In the genomic region with DNA sequence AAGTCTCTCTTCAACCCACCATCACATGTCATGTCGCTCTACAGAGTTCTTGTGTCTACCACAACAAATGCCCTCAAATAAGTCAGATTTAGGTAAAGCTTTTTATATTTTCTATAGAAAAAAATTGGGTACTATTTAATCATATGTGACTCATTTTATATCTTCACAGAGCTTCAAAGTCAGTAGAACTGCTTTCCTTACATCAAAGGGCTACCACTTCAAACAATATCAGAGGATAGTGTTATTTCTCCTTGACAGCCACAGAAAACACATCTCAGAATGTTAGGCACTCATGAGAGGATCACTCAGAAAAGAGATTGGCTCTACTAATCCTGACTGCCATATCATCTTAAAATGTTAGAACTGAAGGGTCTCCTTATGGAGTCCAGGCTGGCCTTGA, we compare ENCODE assay signal across 19 mouse cellular contexts. TPM values are rescaled to one million over a fixed set of nuclear protein-coding genes. Genes with fewer than 3 reads are reported as not detected.
DNase-seq lines count a peak whose midpoint lies in the region; ATAC-seq and TF ChIP-seq lines count a peak whose summit lies in the region.
"Had no signal": no experiment of that assay in that cellular context is flagged by ENCODE, and none has a peak within 500 bp of the region (broad histone marks: within the 10 kb centered on the region; RNA-seq: fewer than 3 reads in every experiment).

No protein-coding gene starts in this region.

- WGBS in liver, embryonic 11.5 days, result 94% methylated on average over 1 of the region's 1 CpGs
- WGBS in intestine, embryonic 16.5 days, result 89% methylated on average over 1 of the region's 1 CpGs
- WGBS in liver, postnatal 0 days (ENCODE audit: insufficient replicate concordance), result 89% methylated on average over 1 of the region's 1 CpGs

- no peak overlapping the region for H3K4me3 ChIP-seq in liver, embryonic 11.5 days (ENCODE audit: low read depth, low read length)
- peak overlapping the region; percentile 40 for H3K4me3 ChIP-seq in embryonic fibroblast, embryonic 13.5 days (ENCODE audit: insufficient read depth, low read length)
- H3K4me3 ChIP-seq in intestine, embryonic 16.5 days (ENCODE audit: low read length), result no peak overlapping the region
- H3K4me3 ChIP-seq in liver, postnatal 0 days (ENCODE audit: low read depth, low read length), result no peak overlapping the region
- H3K4me3 ChIP-seq: neural tube, embryonic 12.5 days had no signal

- H3K27ac ChIP-seq in liver, embryonic 11.5 days (ENCODE audit: low read depth, low read length), result no peak overlapping the region
- H3K27ac ChIP-seq in embryonic fibroblast, embryonic 13.5 days (ENCODE audit: insufficient read depth, low read length), result no peak overlapping the region
- no peak overlapping the region for H3K27ac ChIP-seq in intestine, embryonic 16.5 days (ENCODE audit: low read length)
- no peak overlapping the region for H3K27ac ChIP-seq in liver, postnatal 0 days (ENCODE audit: low read depth)
- H3K27ac ChIP-seq: gastrocnemius, adult 2 months; hindbrain, embryonic 14.5 days; limb, embryonic 15.5 days; neural tube, embryonic 12.5 days had no signal

- H3K9ac ChIP-seq in liver, embryonic 11.5 days (ENCODE audit: low read depth, low read length), result no peak overlapping the region
- no peak overlapping the region for H3K9ac ChIP-seq in intestine, embryonic 16.5 days (ENCODE audit: low read depth, low read length)
- H3K9ac ChIP-seq in liver, postnatal 0 days (replicated peaks), result no peak overlapping the region
- H3K9ac ChIP-seq: heart, embryonic 12.5 days; hindbrain, embryonic 14.5 days; limb, embryonic 15.5 days; neural tube, embryonic 12.5 days had no signal

- H3K4me1 ChIP-seq in liver, embryonic 11.5 days (replicated peaks; ENCODE audit: control insufficient read depth, insufficient read depth, low read length), result no peaks in the 10 kb centered on the region; the same call in 1 of the 2 replicates
- H3K4me1 ChIP-seq in embryonic fibroblast, embryonic 13.5 days (ENCODE audit: control insufficient read depth, insufficient read depth, low read length), result peaks cover 4% of the 10 kb centered on the region; the same call in 1 of the 2 replicates
- H3K4me1 ChIP-seq in intestine, embryonic 16.5 days (ENCODE audit: control insufficient read depth, insufficient read depth, low read length), result peaks cover 5% of the 10 kb centered on the region; the same call in 1 of the 2 replicates
- H3K4me1 ChIP-seq in liver, postnatal 0 days (ENCODE audit: insufficient read depth), result peaks cover 15% of the 10 kb centered on the region
- H3K4me1 ChIP-seq: neural tube, embryonic 12.5 days had no signal

- TF ChIP-seq EP300 in liver, postnatal 0 days (IDR thresholded peaks at IDR 0.05; ENCODE audit: low read depth), result no peak

- peaks cover 3% of the 10 kb centered on the region for H3K36me3 ChIP-seq in liver, embryonic 11.5 days (ENCODE audit: control insufficient read depth, insufficient read depth, low read length)
- no peaks in the 10 kb centered on the region for H3K36me3 ChIP-seq in intestine, embryonic 16.5 days (ENCODE audit: control insufficient read depth, insufficient read depth, low read length)
- peaks cover 7% of the 10 kb centered on the region; the same call in 1 of the 2 replicates for H3K36me3 ChIP-seq in liver, postnatal 0 days (replicated peaks; ENCODE audit: insufficient read depth, low read length)
- H3K36me3 ChIP-seq: limb, embryonic 15.5 days; neural tube, embryonic 12.5 days had no signal

- H3K27me3 ChIP-seq in liver, embryonic 11.5 days (replicated peaks; ENCODE audit: control insufficient read depth, insufficient read depth, low read length), result no peaks in the 10 kb centered on the region
- no peaks in the 10 kb centered on the region for H3K27me3 ChIP-seq in intestine, embryonic 16.5 days (replicated peaks; ENCODE audit: control insufficient read depth, insufficient read depth, low read length)
- H3K27me3 ChIP-seq in liver, postnatal 0 days (ENCODE audit: insufficient read depth, low read length), result no peaks in the 10 kb centered on the region
- H3K27me3 ChIP-seq: CH12.LX; heart, embryonic 12.5 days; limb, embryonic 15.5 days; megakaryocyte, embryonic 14.5 days; neural tube, embryonic 12.5 days had no signal

- no peak for TF ChIP-seq CTCF in embryonic fibroblast, embryonic 13.5 days (IDR thresholded peaks at IDR 0.05; ENCODE audit: borderline replicate concordance, insufficient read depth, low read length)
- no peak for TF ChIP-seq CTCF in liver, postnatal 0 days (IDR thresholded peaks at IDR 0.05; ENCODE audit: low read depth)

- ATAC-seq in liver, embryonic 11.5 days (replicated peaks; ENCODE audit: low FRiP score), result no peak
- no peak for ATAC-seq in intestine, embryonic 16.5 days
- no peak for ATAC-seq in liver, postnatal 0 days

- DNase-seq in liver, embryonic 11.5 days (ENCODE audit: low spot score), result no peak
- no peak for DNase-seq in liver
- no peak for DNase-seq in liver, postnatal 0 days
- no peak for DNase-seq in lung, postnatal 4 days
- DNase-seq in gastrocnemius, postnatal 14 days, result no peak
- DNase-seq: cerebellum, adult 2 months; gastrocnemius, adult 2 months; kidney, adult 2 months; kidney, postnatal 25 days; lung, postnatal 10 days; thymus, postnatal 4 days had no signal

- TF ChIP-seq POLR2A in embryonic fibroblast, embryonic 13.5 days (IDR thresholded peaks at IDR 0.05; ENCODE audit: low read depth, low read length), result no peak

- intact Hi-C loops in gastrocnemius, postnatal 14 days (cut with DNase I; ENCODE audit: low total_unique reads), result no loop called here

- H3K4me2 ChIP-seq in liver, embryonic 11.5 days, result peak overlapping the region; percentile 44
- H3K4me2 ChIP-seq in intestine, embryonic 16.5 days (ENCODE audit: low read depth, low read length), result peak overlapping the region; percentile 27; the same call in 1 of the 2 replicates
- 0 out of 2 replicates have a peak overlapping the region, but pooled peaks have one; percentile 80 for H3K4me2 ChIP-seq in liver, postnatal 0 days (ENCODE audit: low read depth, low read length)
- H3K4me2 ChIP-seq: limb, embryonic 15.5 days had no signal

- H3K9me3 ChIP-seq in liver, embryonic 11.5 days (ENCODE audit: control insufficient read depth, low read length), result no peaks in the 10 kb centered on the region
- H3K9me3 ChIP-seq in intestine, embryonic 16.5 days (ENCODE audit: control insufficient read depth, low read length), result no peaks in the 10 kb centered on the region
- H3K9me3 ChIP-seq in liver, postnatal 0 days (ENCODE audit: low read length), result no peaks in the 10 kb centered on the region
- H3K9me3 ChIP-seq: heart, embryonic 12.5 days; limb, embryonic 15.5 days; megakaryocyte, embryonic 14.5 days; neural tube, embryonic 12.5 days had no signal

RNA-seq across cellular contexts. Expression of a gene that starts 1.8 kb away (rescaled TPM):
- 42.2 and 44.6 TPM in 2 replicates for polyA plus RNA-seq in liver, embryonic 11.5 days (2014; fragmentation: Nextera tagmentation; extraction: Ambion mirVana)
- polyA plus RNA-seq in embryonic fibroblast, embryonic 13.5 days (2011; ENCODE audit: insufficient read length, low read depth, missing spikeins), result 56.6 and 61.0 TPM in 2 replicates
- polyA plus RNA-seq in intestine, embryonic 16.5 days (2015; fragmentation: Nextera tagmentation; extraction: Ambion mirVana), result 55.9 and 71.0 TPM in 2 replicates
- 22.7 and 23.9 TPM in 2 replicates for polyA plus RNA-seq in liver, postnatal 0 days (2015; fragmentation: Nextera tagmentation; extraction: Ambion mirVana)
- total RNA-seq in gastrocnemius, postnatal 14 days (2021), result 10 to 100 TPM; 26.3 to 27.2 TPM

RNA-seq across cellular contexts. Expression of a gene that starts 59.2 kb away (rescaled TPM):
- 14.5 and 16.2 TPM in 2 replicates for polyA plus RNA-seq in liver, embryonic 11.5 days (2014; fragmentation: Nextera tagmentation; extraction: Ambion mirVana)
- polyA plus RNA-seq in embryonic fibroblast, embryonic 13.5 days (2011; ENCODE audit: insufficient read length, low read depth, missing spikeins), result 12.2 and 13.8 TPM in 2 replicates
- polyA plus RNA-seq in intestine, embryonic 16.5 days (2015; fragmentation: Nextera tagmentation; extraction: Ambion mirVana), result 2.9 and 3.7 TPM in 2 replicates
- 3.8 and 4.5 TPM in 2 replicates for polyA plus RNA-seq in liver, postnatal 0 days (2015; fragmentation: Nextera tagmentation; extraction: Ambion mirVana)
- total RNA-seq in gastrocnemius, postnatal 14 days (2021), result 1 to 10 TPM; 2.4 to 3.2 TPM

Comparison
In these comparisons a context has a peak if more than half of its experiments do, and no peak if none do; other contexts are left out.
1. H3K4me2 ChIP-seq: peak in every context shown above with its lines; median percentile 80 in liver, postnatal 0 days; 44 in liver, embryonic 11.5 days; 27 in intestine, embryonic 16.5 days.